Mouse (Mus musculus) 3T3-L1 (cell line): ENCODE data around the gene Tmem35b.
"Not testable (repeated sequence)": the region's sequence is repeated elsewhere in the genome, so short reads cannot be mapped to it uniquely, and the experiment has no call there.

ENCODE experiments used
- DNase-seq: peaks from one replicate; pipeline ENCODE4 v3.0.0-alpha.2; 2015; ENCODE audit warnings: low read depth, low spot score

The Tmem35b gene

DNA sequence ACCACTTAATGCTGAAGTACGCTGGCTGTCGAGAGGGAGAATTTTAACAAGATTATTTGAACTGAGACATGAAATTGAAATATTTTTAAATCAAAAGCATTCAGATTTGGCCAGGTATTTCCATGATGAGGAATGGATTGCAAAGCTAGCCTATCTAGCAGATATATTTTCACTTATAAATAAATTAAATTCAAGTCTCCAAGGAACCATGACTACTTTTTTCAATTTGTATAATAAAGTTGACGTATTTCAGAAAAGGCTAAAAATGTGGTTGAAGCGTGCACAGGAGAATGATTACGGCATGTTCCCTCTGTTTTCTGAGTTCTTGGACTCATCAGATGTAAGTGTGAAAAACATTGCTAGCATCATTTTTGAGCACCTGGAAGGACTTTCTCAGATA lies at the start of gene Tmem35b:
TSS of gene Tmem35b (plus strand) at position 301 of the 400 bp plus-strand sequence.
- DNase-seq, result no peak

DNA sequence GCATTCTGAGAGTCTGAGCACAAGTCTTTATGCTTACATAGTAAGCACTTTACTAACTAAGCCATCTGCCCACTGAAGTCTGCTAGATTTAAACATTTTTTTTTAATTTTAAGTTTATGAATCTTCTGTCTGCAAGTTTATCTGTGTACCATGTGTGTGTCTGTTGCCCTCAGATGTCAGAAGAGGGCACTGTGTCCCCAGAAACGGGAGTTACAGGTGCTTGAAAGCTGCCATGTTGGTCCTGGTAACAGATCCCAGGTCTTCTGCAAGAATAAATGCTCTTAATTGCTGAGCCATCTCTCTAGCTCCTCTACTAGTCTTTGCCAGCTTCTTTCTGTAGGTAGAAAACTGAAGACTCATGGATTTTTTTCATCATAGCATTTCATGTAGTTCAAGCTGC lies 48.6 kb upstream of the Tmem35b start:
- DNase-seq, result no peak

DNA sequence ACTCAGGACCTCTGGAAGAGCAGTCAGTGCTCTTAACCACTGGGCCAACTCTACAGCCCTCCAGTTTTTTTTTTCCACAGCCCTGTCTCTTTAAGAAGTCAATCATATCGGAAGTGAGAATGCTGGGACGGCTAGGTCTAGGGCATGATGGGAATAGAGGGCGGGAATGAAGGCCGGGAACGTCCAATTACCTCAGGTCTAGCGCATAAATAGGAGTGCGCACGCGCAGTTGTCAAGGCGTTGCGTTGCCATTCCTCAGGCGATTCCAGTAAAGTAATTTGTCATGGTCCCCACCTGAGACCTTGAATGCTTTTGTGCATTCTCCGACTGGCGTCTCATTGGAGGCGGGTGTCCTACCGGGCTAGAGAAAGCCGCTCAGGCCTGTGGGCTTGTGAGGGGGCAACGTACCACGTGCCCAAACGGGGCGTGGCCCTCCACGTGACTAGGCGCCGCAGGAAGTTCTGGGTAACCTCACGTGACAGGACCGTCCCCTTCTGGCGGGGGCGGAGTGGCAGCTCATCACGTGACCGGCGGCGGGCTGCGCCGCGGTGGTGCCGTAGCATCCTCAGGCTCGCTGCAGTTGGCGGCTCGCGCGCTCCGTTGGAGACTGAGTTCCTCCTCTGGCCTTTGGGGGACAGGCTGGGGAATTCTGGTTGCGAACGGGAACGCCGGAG lies 46.5 kb upstream of the Tmem35b start, which contains the start of gene Zmym6:
TSS of gene Zmym6 (plus strand) at position 509 of the 674 bp plus-strand sequence.
- peak; percentile 84 for DNase-seq

DNA sequence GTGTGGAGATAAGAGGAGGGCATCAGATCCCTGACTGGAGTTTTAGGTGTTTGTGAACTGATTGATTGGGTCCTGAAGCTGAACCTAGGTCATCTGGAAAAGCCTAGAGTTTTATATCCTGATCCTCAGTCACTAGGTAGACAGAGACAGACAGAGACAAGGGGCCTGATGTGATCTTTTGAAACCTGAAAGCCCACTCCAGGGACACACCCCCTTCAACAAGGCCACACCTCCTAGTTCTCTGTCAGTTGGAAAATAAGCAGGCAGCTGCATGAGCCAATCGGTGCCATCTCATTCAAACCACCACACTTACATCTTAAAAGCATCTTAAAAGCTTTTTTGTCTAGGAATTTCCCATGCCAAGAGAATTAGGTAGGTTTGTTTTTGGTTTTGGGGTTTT lies 42.7 kb upstream of the Tmem35b start:
- DNase-seq, result no peak

DNA sequence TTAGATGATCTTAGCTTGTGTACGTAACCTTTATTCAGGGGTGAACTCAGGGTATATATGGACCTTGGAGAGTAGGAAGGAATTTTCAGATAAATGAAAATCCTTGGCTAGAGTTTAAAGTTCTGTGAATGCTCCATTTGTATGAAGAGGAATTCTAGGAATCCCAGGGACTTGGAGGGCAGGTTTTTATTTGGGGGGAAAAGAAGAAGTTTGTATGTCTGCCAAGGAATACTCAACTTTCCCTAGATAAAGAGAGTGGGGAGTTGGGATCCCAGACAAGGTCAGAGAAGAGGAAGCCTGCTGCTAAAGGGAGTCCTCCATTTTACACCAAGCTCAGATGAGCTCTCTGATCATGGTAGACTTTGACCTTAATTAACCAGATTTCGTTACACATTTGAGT lies 40.4 kb upstream of the Tmem35b start:
- DNase-seq, result no peak

DNA sequence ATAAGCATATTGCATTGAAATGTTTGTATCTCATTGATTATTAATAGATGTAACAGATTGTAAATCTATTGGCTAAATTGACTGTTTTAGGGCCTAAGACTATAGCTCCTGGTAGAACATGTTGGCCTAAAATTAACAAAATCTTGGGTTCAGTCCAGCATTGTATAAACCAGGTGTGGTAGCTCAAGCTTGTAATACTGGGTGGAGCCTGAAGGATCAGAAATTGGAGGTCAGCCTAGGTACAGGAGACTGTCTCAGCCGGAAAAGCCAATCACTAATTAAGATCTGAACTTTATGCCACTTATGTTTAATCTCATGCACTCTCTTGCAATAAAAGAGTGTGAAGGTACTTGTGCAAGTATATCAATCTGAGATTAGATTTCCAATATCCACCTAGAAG lies 37.7 kb upstream of the Tmem35b start:
- no peak for DNase-seq

DNA sequence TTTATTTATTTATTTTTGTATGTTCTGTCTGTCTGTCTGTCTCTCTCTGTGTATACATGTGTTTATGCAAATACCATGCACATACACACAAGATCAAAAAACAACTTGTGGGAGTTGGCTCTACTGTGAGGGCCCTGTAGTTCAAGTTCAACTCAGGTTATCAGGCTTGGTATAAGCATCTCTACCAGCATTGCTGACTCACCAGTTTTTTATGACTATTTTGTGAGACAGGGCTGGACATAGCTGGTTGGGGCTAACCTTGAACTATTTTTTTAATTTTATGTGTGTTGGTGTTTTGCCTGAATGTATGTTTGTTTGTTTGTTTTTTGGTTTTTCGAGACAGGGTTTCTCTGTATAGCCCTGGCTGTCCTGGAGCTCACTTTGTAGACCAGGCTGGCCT lies 32.3 kb upstream of the Tmem35b start:
- DNase-seq, result no peak

DNA sequence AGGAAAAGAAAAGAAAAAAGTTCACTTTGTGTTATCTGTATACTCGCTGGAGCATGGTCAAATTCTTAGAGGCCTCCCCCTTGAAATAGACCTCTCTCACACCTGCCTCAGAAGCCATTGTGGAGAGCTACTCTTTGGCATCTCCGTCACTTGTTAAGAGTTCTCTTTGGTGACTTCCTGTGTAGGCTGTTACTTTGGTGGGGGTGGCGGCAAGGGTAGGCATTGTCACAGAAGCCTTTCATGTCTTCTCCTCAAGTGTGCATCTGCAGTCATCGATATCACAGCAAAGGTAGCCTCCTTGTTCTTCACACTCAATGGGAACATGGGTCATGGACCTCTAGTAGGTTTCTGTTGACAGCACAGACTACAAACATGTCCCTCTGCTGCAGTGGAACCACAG lies 28.4 kb upstream of the Tmem35b start:
- DNase-seq, result no peak

DNA sequence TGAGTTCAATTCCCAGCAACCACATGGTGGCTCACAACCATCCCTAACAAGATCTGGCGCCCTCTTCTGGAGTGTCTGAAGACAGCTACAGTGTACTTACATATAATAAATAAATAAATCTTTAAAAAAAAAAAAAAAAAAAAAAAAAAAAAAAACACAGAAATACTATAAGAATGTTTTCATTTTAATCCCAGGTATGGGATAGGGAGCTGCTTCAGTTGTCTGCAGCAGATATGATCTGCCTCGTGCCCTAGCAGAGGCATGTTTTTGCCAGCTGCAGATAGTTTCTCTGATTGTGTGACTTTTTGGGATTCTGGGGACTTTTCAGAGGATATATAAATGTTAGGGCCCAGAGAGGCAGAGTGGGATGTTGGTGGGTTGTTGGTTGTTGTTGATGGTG lies 23.9 kb upstream of the Tmem35b start:
- DNase-seq, result not testable (repeated sequence)

DNA sequence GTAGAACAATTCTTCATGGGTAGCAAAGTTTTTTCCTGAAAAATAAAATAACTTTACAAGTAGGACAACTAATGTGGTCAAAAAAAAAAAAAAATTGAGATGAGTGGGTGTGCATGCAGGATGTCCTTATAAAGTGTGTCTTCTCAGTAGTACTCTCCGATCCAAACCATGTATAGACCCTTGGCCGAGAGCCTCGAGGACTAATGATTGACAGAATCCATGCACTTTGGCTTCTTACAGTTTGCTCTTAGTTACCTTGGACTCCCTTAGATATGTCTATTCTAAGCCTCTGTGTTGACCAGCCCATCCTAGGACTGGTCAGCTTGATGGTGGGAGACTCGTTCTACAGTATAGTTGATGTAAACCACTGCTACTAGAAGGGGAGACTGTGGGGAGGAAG lies 15.9 kb upstream of the Tmem35b start:
- DNase-seq, result no peak

DNA sequence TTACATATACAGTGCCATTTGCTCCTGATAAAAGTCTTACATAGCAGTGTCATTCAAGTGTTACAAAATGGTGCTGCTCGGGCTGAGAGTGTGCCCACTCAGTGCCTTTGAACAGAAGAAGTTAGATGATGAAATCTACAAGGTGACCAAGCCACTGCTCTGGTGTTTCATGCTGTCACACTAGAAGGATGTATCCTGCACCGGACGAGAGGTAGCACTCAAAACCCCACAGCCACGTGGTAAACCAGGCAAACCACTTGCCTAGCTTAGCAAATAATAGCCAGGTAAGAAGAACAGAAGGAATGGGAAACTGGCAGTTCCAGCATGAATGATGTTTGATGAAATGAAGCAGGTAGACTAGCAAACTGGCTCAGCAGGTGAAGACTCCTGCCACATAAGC lies 12.9 kb upstream of the Tmem35b start:
- DNase-seq, result no peak

DNA sequence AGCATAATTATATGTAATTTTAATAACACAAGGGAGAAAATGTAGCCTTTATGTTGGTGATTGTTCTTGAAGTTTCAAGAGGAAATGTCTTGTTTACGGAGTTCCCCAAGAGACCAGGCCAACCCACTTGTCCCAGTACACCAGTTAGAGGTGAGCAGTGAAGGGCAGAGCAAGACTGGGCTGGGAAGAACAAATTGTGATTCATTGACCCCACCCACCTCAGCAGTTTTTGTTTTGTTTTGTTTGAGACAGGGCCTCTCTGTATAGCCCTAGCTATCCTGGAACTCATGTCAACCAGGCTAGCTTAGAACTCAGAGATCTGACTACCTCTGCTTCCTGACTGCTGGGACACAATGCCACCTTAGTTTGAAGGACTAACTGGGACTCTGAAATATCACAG lies 840 bp downstream of the Tmem35b start:
- peak; percentile 28 for DNase-seq

DNA sequence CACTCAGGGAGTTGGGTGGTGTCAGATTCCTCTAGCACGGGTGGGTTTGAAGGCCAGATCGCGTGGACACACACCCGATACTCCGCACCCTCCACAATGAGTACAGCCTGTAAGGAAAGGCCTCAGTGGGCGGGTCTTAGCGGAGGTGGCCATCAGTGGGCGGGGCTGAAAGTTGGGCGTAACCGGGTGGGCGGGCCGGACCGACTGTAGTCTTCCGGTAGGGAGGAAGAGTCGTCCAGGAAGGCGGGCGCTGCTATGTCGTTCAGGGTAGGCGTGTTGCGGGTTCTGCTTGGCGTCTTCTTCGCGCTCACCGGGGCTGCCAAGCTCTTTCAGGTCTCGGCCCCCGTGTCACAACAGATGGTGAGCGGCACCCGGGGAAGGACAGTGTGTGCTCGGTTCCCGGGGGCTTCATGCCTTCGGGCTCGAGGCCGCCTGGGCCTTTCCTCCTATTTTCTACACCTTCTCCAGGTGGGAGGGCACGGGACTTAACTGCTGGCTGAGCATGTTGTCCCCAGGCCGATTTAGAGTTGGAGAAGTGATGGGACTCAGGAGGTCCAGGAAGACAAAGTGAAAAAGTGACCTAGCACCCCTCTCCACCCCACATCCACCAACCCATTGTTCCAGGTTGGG lies 2.5 kb downstream of the Tmem35b start:
- peak; percentile 91 for DNase-seq

DNA sequence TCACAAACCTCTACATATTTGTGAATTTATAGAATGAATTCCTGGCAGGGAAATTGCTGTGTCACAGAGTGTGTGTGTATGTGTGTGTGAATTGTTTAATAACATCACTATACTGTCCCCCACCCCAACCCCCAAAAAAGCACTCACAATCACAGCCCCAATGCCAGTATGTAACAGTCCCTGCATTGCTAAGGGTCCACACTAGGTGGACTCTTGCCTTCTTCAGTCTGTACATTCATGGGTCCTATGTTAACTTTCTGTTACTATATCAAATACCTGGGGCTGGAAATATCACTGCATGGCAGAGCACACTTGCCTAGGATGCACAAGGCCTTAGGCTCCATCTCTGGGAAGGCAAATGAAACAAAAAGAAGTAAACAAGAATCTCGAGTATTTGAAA lies 11.2 kb downstream of the Tmem35b start:
- DNase-seq, result no peak

DNA sequence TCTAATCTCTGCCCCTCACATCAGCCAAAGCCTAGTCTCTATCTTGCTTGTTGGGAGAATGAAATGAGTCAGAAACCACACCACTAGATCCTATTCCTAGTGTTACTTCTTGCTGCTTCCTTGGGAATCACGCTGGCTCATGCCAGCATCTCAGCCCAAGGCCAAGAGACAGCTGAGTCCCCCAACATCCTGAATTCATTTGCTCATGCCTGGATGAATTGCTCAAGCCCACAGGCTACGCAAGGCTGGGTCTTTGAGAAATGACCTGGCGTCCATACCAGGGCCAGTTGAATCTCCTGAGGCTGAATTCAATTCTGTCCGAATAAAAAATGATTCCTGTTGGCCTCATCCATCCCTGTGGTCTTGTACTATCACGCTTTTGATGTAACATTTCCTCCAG lies 14.1 kb downstream of the Tmem35b start:
- DNase-seq, result no peak

DNA sequence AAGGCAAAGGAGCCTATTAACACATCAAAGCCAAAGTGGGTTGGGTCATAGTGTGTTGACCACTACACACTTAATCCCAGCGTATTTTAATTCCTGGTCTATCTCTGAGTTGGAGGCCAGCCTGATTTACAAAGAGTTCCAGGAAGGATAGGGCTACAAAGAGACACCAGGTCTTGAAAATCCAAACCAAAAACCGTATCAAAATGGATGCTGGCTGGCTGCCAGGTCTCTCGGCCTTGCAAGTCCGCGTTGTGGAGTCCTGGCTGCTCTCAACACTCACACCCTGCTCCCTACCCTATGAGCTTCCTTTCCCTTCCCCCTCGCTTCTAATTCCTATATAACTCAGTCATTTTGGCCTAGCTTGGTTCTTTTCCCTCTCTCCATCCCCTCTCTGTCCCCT lies 15.0 kb downstream of the Tmem35b start:
- DNase-seq, result no peak

DNA sequence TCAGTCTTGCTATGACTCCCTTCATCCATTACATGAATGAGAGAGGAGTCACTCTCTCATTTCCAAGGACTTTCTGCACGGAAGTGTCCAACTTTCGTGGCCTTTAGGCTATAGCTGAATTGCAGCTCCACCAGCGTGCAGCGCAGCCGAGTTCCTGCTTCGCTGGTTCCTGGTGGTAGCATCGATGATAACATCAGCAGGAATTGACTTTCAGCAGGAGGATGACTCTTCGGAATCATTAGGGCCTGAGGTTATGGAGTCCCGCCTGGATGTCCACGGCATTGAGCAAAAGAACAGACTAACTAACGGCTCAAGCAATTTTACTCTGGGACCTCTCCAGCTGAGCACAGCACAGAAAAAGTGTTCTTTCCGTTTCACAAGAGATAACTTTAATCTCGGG lies 26.5 kb downstream of the Tmem35b start:
- DNase-seq, result no peak

DNA sequence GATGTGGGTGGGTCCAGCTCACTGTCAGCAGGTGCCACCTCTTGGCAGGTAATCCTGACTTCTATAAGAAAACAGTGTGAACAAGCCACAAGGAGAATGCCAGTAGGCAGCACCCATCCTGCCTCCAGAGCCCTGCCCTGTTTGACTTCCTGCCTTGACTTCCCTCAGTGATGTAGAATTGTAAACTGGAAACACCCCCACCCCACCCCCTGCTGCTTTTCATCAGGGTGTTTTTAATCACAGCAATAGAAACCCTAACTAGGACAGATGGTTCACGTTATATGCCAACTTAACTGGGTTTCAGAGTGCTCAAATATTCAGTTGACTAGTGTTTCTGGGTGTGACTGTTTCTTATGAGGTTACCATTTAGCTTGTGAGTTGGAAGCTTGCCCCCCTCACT lies 29.9 kb downstream of the Tmem35b start:
- no peak for DNase-seq

DNA sequence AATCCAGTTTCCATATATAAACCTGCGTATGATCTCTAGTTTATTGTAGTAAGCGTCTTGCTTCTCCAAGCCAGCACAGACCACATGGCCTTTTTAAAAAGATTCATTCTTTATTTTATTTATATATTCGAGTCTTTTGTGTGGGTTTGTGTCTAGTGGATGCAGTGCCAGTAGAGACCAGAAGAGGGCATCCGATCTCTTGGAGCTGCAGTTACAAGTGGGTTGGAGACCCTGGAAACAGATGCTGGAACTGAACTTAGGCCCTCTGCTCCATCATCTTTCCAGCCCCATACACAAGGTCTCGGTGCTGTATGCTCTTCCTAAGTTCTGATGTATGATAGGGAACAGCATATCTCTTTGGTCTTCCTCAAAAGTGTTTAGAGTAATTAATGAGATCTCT lies 32.3 kb downstream of the Tmem35b start:
- no peak for DNase-seq

DNA sequence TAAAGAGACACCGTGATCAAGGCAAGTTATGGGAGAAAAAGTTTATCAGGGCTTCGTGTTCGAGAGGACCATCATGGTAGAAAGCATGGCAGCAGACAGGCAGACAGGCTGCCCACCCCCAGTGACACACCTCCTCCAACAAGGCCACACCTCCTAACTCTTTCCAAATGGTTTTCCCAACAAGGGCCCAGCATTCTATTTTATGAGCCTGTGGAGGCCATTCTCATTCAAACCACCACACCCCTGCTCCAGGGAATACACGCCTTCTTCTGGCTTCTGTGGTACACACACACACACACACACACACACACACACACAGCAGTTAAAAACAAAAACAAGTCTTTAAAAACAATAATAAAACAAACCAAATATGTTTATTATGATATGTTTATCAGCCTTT lies 34.3 kb downstream of the Tmem35b start:
- DNase-seq, result no peak

DNA sequence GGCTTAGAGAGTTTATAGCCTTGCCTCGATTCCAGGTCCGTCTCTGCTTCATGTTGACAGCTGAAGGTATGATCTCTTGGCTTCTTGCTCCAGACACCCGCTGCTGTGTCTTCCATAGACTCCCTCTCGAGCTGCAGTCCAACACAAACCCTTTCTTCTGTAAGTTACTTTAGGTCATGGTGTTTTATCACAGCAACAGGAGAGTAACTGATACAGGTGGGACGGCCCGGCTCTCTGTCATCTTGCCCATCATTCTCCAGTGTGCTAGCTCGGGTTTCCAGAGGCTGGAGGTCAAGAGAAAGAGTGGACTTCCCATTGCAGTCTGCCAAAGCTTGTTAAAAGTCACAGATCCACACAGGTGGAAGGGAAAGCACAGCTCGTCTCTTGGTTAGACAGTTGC lies 40.4 kb downstream of the Tmem35b start:
- no peak for DNase-seq

DNA sequence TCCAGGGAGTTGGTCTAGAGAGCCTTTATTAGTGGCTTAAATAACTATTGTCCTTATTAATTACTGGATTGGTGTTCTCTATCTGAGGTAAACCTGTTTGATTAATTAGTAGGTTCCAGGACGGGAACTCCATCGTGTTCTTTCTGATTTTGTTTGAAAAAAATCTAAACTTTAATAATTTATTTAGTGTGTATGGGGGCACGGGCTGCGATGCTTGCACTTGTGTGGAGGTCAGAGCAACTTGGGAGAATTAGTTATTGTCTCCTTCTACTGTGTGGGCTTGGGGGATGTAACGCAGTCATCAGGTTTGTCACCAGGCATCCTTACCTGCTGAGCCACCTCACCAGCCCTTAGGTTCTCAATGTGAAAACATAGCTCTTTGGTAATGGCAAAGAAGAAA lies 43.6 kb downstream of the Tmem35b start:
- no peak for DNase-seq

DNA sequence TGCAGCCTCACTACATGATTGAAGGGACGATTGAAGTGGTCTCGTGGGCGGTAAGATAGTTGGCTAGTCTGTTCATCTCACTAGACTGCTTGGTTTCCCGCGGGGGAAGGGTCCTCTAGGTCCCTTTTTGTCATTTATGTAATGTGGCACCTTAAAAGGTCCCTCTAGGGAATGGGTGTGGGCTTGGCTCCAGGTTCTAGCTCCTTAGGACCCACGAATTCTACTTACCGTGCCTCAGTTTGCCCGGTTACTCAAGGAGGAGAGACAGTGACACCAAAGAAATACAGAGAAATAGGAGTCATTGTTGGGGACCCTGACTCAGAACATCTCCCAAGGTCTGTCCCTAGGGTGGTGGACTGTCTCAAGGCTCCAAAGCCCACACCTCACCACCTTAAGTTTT lies 44.2 kb downstream of the Tmem35b start:
- DNase-seq, result no peak
